Comparison of ENCODE assay signal across 18 mouse cellular contexts in genomic region chr5:104157701-104158100, GRCm38 (mm10). TPM values are rescaled to one million over a fixed set of nuclear protein-coding genes. Genes with fewer than 3 reads are reported as not detected.
"Had no signal": no experiment of that assay in that cellular context is flagged by ENCODE, and none has a peak within 500 bp of the region (broad histone marks: within the 10 kb centered on the region; RNA-seq: fewer than 3 reads in every experiment).

No protein-coding gene starts in this region.

- H3K27me3 ChIP-seq: limb, embryonic 15.5 days; liver, embryonic 12.5 days had no signal

- H3K4me3 ChIP-seq: limb, embryonic 15.5 days; liver, embryonic 12.5 days; midbrain, embryonic 10.5 days had no signal

- H3K4me1 ChIP-seq: limb, embryonic 15.5 days; liver, embryonic 12.5 days; midbrain, embryonic 10.5 days had no signal

- DNase-seq: lung, embryonic 14.5 days; lung, postnatal 4 days; midbrain, embryonic 14.5 days; right cerebral cortex, postnatal 4 days; spleen, adult 18-20 months; thymus, adult 18-20 months; thymus, postnatal 14 days had no signal

- H3K9me3 ChIP-seq: limb, embryonic 15.5 days; liver, embryonic 12.5 days; midbrain, embryonic 10.5 days had no signal

- H3K36me3 ChIP-seq: limb, embryonic 15.5 days; liver, embryonic 12.5 days; midbrain, embryonic 10.5 days had no signal

- H3K27ac ChIP-seq: kidney, postnatal 0 days; limb, embryonic 15.5 days; liver, embryonic 12.5 days; midbrain, embryonic 10.5 days had no signal

- H3K9ac ChIP-seq: limb, embryonic 15.5 days; liver, embryonic 12.5 days; lung, embryonic 14.5 days had no signal

- ATAC-seq: liver, embryonic 12.5 days had no signal

- H3K4me2 ChIP-seq: limb, embryonic 15.5 days; liver, embryonic 12.5 days; lung, embryonic 14.5 days had no signal

RNA-seq across cellular contexts. Expression of gene Dspp, which starts 12.8 kb away (rescaled TPM):
- total RNA-seq: layer of hippocampus, postnatal 14 days; left cerebral cortex, postnatal 25 days; megakaryocyte, adult 5-6 weeks had no signal
- polyA plus RNA-seq: kidney, postnatal 0 days; limb, embryonic 11.5 days; limb, embryonic 15.5 days; liver, embryonic 12.5 days; liver, embryonic 16.5 days; lung, embryonic 14.5 days; midbrain, embryonic 10.5 days; midbrain, embryonic 14.5 days; neural tube, embryonic 14.5 days; stomach, embryonic 14.5 days had no signal

RNA-seq across cellular contexts. Expression of gene Sparcl1, which starts 44.2 kb away (rescaled TPM):
- total RNA-seq: megakaryocyte, adult 5-6 weeks had no signal

RNA-seq across cellular contexts. Expression of gene Dmp1, which starts 44.7 kb away (rescaled TPM):
- total RNA-seq: megakaryocyte, adult 5-6 weeks had no signal
- polyA plus RNA-seq: limb, embryonic 11.5 days; liver, embryonic 12.5 days; liver, embryonic 16.5 days; neural tube, embryonic 14.5 days had no signal
